Mouse (Mus musculus): ENCODE measurements around the gene Izumo4. TPM values are rescaled to one million over a fixed set of nuclear protein-coding genes. Genes with fewer than 3 reads are reported as not detected.
A peak's percentile ranks its signal among the peaks of the same experiment; 100 is the strongest.

Gene Izumo4
- total and polyA plus RNA-seq, 3 experiments: 2.7 to 9.6 (median 5.9) TPM

DNA sequence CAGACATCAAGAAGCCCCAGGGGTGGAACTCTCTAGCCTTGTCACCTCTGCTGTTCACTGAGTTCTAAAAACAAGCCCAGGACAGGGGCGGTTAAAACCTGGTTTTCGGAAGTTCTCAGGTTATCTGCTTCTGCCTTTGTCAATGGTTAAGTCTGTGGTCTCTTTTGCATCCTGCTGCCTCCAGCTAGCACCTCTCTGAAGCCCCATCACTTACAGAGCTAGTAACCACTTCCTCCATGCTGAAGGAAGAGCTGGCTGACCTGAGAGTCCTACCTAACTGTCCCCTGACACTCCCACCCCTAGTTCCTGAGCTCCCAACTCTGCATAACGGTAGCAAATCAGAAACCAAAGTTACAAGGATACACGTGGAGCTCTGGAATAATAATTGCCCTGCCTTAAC lies 1.3 kb upstream of the Izumo4 start (continued):
- TF ChIP-seq NELFE (IDR thresholded peaks at IDR 0.05; ENCODE audit: low read depth, low read length) (peak; percentile 39; the same call in 1 of the 2 replicates), UBTF (IDR thresholded peaks at IDR 0.05; ENCODE audit: low read depth, low read length) (no peak), E2F4 (IDR thresholded peaks at IDR 0.05; ENCODE audit: insufficient replicate concordance, low read depth, low read length) (no peak), MEF2A (IDR thresholded peaks at IDR 0.05; ENCODE audit: borderline replicate concordance, low read depth, low read length) (peak; percentile 44; the same call in 1 of the 2 replicates), PAX5 (IDR thresholded peaks at IDR 0.05; ENCODE audit: low read length) (no peak), ZMIZ1 (IDR thresholded peaks at IDR 0.05; ENCODE audit: low read depth, low read length) (peak; percentile 56; the same call in 1 of the 2 replicates), RAD21 (IDR thresholded peaks at IDR 0.05; ENCODE audit: low read depth, low read length) (no peak), SMC3 (IDR thresholded peaks at IDR 0.05; ENCODE audit: low read depth, low read length) (no peak), POLR2A (IDR thresholded peaks at IDR 0.05; ENCODE audit: low read depth, low read length) (peak; percentile 47), BHLHE40 (IDR thresholded peaks at IDR 0.05; ENCODE audit: low read depth, low read length) (no peak; the same call in 1 of the 2 replicates), EP300 (IDR thresholded peaks at IDR 0.05; ENCODE audit: low read length) (peak; percentile 60), ZNF384 (IDR thresholded peaks at IDR 0.05; ENCODE audit: low read depth, low read length) (no peak)

DNA sequence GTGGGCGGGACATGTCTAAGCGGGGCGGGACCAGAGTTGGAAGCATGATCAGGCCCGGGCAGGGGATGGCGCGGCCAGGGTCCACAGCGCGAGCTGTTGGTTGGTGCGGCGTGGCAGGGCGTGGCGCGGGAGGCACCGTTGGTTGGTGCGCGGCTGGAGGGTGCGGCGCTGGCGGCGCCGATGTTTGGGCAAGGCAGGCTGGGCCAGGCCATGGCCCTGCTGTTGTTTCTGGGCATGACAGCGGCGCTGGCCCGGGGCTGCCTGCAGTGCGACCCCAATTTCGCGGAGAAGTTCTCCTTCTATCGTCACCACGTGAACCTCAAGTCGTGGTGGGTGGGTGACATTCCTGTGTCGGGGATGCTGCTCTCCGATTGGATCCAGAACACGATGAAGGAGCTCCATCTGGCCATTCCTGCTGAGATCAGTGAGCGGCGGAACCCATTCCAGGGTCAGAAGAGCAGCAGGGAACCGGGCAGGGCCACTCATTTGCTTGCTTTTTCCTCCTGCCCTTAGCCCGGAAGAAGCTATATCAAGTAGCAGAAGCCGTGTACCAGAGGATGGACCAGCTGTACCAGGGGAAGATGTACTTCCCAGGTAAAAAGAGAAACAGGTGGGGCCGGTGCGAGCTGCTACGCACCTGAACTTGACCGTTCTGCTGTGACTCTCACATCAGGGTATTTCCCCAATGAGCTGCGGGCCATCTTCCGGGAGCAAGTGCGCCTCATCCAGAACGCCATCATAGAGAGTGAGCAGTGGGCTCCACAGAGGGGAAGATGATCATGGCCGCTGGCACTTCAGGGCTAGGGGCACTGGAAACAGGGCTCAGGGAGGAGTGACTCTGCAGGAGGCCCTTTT lies 779 bp downstream of the Izumo4 start:
- Histone ChIP-seq H3K9me3 (replicated peaks; ENCODE audit: low read length) (no peaks in the 10 kb centered on the region), H3K79me2 (replicated peaks; ENCODE audit: control insufficient read depth, extremely low read depth, insufficient read depth, poor library complexity, severe bottlenecking) (peaks cover 23% of the 10 kb centered on the region), H3K36me3 (replicated peaks in 1 of 2; ENCODE audit: control insufficient read depth in 1 of 2, insufficient read depth in 1 of 2, low read length in 1 of 2) (peaks cover 23 to 50% of the 10 kb centered on the region in 2 experiments), H3K9ac (ENCODE audit: insufficient read depth, low read depth) (peak overlapping the region; percentile 81), H3K27me3 (replicated peaks) (no peaks in the 10 kb centered on the region), H3K4me3 (replicated peaks in 1 of 3; ENCODE audit: low read depth in 2 of 3, low read length in 2 of 3, poor library complexity in 1 of 3) (peak overlapping the region; percentile 78 to 85 (median 78)), H3K27ac (ENCODE audit: insufficient read depth, low read depth) (peak overlapping the region; percentile 61), H3K4me1 (ENCODE audit: control insufficient read depth in 1 of 2, insufficient read depth in 2 of 2) (peaks cover 24 to 43% of the 10 kb centered on the region in 2 experiments), H3K4me2 (ENCODE audit: insufficient read depth, low read depth, poor library complexity, severe bottlenecking) (peak overlapping the region; percentile 86)
- dilution Hi-C loops (cut with MboI; ENCODE audit: extremely low pct_ligation_motif_present, extremely low pct_unique_long_range_greater_than_20kb, low sequenced_read_pairs) (no loop called here), in situ Hi-C loops (cut with MboI; ENCODE audit: low pct_ligation_motif_present, low pct_unique_long_range_greater_than_20kb, low sequenced_read_pairs) (no loop called here)
- DNase-seq (ENCODE audit: extremely low read depth): peak; percentile 92
- TF ChIP-seq ELF1 (IDR thresholded peaks at IDR 0.05; ENCODE audit: low read depth, low read length) (peak; percentile 28; the same call in 1 of the 2 replicates), POLR2A (IDR thresholded peaks at IDR 0.05; ENCODE audit: low read depth, low read length) (peak; percentile 21; the same call in 1 of the 2 replicates), ZNF384 (IDR thresholded peaks at IDR 0.05; ENCODE audit: low read depth, low read length) (peak; percentile 52; the same call in 1 of the 2 replicates), NELFE (IDR thresholded peaks at IDR 0.05; ENCODE audit: low read depth, low read length) (no peak), ETS1 (conservative IDR thresholded peaks at IDR 0.05; ENCODE audit: low read depth, low read length) (no peak; the same call in 1 of the 2 replicates), BHLHE40 (IDR thresholded peaks at IDR 0.05; ENCODE audit: low read depth, low read length) (peak; percentile 19; the same call in 1 of the 2 replicates), NRF1 (IDR thresholded peaks at IDR 0.05; ENCODE audit: low read depth, low read length) (peak; percentile 60), JUND (conservative IDR thresholded peaks at IDR 0.05; ENCODE audit: low read depth, low read length) (no peak), IRF4 (IDR thresholded peaks at IDR 0.05; ENCODE audit: low read depth, low read length) (no peak), MXI1 (IDR thresholded peaks at IDR 0.05; ENCODE audit: low read depth, low read length) (peak; percentile 94), GABPA (IDR thresholded peaks at IDR 0.05; ENCODE audit: insufficient replicate concordance, low read depth, low read length) (no peak), SIN3A (IDR thresholded peaks at IDR 0.05; ENCODE audit: low read length) (peak; percentile 93), MYC (IDR thresholded peaks at IDR 0.05; ENCODE audit: low read depth, low read length) (peak; percentile 19; the same call in 1 of the 2 replicates), MAX (IDR thresholded peaks at IDR 0.05; ENCODE audit: low read length) (peak; percentile 42; the same call in 1 of the 2 replicates)

Data from CH12.LX (cell line).